Mouse (Mus musculus): ENCODE data around the gene Chrnd.
A peak's percentile ranks its signal among the peaks of the same experiment; 100 is the strongest.

Gene Chrnd

GRCm38 (mm10) chr1:87239056-87239455 is 48.6 kb downstream of the Chrnd start:
- DNase-seq, result no peak

DNA sequence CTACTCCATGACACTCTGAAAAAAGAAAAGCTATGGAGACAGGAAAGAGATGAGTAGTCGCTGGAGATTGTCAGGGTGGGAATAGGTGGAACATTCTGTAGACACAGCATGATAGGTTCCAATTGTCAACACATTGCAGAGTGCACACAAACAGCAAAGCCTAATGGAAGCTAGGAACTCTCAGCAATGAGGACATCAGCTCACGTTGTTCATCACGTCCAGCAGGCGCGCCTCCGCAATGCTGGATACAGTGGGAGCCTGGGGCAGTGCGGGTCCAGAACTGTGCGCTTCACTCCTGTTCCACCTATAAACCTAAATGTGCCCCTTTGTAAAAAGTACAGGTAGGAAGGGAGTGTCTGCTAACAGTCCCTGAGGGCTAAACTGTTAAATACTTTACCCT is 52.6 kb downstream of the Chrnd start:
- DNase-seq, result no peak

- DNase-seq, result no peak
Measured at GRCm38 (mm10) chr1:87245430-87245829, 55.0 kb downstream of the Chrnd start.

DNA sequence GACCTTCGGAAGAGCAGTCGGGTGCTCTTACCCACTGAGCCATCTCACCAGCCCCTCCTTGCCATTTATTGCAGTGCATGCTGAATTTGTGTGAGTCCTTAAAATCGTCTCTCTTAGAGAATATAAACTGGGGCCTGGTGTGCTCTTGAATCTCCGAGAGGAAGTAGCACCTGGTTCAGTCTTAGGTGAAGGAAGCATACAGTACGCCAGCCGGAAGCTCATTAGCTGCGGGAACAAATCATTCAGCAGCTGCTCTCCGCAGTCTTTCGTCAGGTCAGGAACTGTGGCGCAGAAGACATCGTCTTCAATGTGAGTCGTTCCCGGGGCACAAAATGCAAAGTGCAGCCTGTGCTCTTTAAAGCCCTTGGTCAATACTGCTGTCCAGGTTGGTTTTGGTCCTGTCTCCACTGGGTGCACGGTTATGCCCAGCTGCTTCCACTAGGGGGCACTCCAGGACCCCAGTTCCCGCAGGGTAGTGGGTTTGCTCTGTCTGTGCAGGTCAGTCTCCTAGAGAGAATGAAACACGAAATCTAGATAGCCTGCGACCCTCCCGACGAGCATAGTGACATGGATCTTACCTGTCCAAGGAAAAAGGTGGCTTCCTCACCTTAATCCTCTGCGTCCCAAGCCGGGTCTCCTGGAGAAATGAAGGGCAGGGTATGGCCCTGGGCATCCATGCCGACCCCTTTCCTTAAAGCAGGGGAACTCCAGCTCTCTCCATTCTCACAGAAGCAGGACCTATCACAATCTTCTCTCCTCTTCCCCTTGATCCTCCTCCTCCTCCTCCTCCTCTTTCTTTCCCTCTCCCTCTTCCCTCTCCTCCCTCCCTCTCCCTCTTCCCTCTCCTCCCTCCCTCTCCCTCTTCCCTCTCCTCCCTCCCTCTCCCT is 55.8 kb downstream of the Chrnd start:
- peak; percentile 82 for DNase-seq
